Mouse (Mus musculus) embryonic fibroblast, embryonic 13.5 days (primary cell): ENCODE measurements around the gene Lypd6.

Source experiments
- CTCF ChIP-seq: IDR thresholded peaks from 2 replicates; pipeline ENCODE4 v1.5.1; 2011; ENCODE audit warnings: mild to moderate bottlenecking, control low read depth, low read length, moderate library complexity, borderline replicate concordance; ENCODE audit not compliant: insufficient read depth
- POLR2A ChIP-seq: IDR thresholded peaks from 2 replicates; pipeline ENCODE4 v1.6.1; 2011; ENCODE audit warnings: low read depth, mild to moderate bottlenecking, control low read depth, low read length, moderate library complexity

DNA sequence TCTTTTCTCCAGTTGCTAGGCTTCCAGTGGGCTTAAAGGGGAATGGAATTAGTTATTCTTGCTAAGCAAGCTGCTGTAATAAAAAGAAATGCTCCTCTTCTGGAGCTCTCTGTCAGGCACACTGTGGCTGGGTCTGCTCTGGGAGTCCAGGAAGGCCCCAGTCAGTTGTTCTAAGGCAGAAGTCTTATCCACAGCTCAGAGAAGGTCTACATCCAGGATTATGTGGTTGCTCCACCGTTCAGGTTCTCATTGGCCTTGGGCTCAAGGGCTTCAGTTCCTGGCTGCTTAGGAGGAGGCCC, 34.9 kb downstream of the Lypd6 start:
- TF ChIP-seq CTCF (no peak), POLR2A (no peak)
